Mouse (Mus musculus) CH12.LX (cell line): Measurements from ENCODE around the gene Cxcr5.

Source experiments
- CHD1 ChIP-seq: IDR thresholded peaks from 2 replicates; pipeline ENCODE4 v1.6.1; 2012; ENCODE audit warnings: low read depth, low read length, improper control_type of control experiment, inconsistent platforms
- HCFC1 ChIP-seq: IDR thresholded peaks from 2 replicates; pipeline ENCODE4 v1.6.1; 2012; ENCODE audit warnings: low read depth, mild to moderate bottlenecking, inconsistent platforms, low read length, improper control_type of control experiment
- IRF4 ChIP-seq: IDR thresholded peaks from 2 replicates; pipeline ENCODE4 v1.6.1; 2014; ENCODE audit warnings: low read depth, mild to moderate bottlenecking, inconsistent platforms, low read length, improper control_type of control experiment
- MAX ChIP-seq: IDR thresholded peaks from 2 replicates; pipeline ENCODE4 v1.6.1; 2011; ENCODE audit warnings: low read length, improper control_type of control experiment
- NELFE ChIP-seq: IDR thresholded peaks from 2 replicates; pipeline ENCODE4 v1.6.1; 2011; ENCODE audit warnings: low read depth, low read length, improper control_type of control experiment
- POLR2A ChIP-seq: IDR thresholded peaks from 2 replicates; pipeline ENCODE4 v1.6.1; 2011; ENCODE audit warnings: low read depth, mild to moderate bottlenecking, improper control_type of control experiment, low read length

DNA sequence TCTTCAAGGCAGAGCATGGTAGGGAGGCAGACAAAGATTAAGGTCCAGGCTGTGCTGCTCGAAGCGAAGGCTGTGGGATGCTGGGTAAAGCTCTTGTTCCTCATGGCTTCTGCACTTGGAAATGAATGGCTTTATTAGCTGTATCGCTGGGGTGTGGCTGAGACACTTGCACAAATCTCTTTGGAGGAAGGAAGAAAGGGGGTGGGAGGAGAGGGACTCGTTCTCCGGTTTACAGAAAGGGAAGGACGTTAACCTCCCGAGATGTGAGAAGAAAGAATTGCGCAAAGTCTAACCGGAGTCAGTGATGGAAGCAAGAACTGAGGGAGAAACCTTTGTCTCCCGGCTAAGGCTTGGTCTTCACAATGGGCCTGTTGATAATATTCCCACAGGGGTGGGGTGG lies 10.5 kb downstream of the Cxcr5 start:
- no peak for TF ChIP-seq POLR2A
- TF ChIP-seq CHD1, result no peak
- TF ChIP-seq IRF4, result no peak
- no peak for TF ChIP-seq HCFC1
- no peak for TF ChIP-seq NELFE
- TF ChIP-seq MAX, result no peak
